Mouse (Mus musculus) G1E (cell line): ENCODE data around the gene Casc1.

Experiments used
- CTCF ChIP-seq: IDR thresholded peaks from 2 replicates; pipeline ENCODE4 v1.5.1; 2012; ENCODE audit warnings: low read depth, low read length, inconsistent platforms, mixed read lengths
- GATA1 ChIP-seq: IDR thresholded peaks from 2 replicates; pipeline ENCODE4 v1.6.1; 2012; ENCODE audit warnings: borderline replicate concordance, low read length, inconsistent platforms, mixed read lengths
- POLR2AphosphoS5 ChIP-seq: IDR thresholded peaks from 2 replicates; pipeline ENCODE4 v1.6.1; 2012; ENCODE audit warnings: low read depth, low read length, inconsistent platforms; ENCODE audit not compliant: insufficient replicate concordance

GRCm38 (mm10) chr6:145131991-145132390 is 78.8 kb downstream of the Casc1 start:
- no peak for TF ChIP-seq CTCF
- TF ChIP-seq GATA1 = no peak
- no peak for TF ChIP-seq POLR2AphosphoS5
